Mouse (Mus musculus): ENCODE measurements at regions not wholly inside any gene's neighbourhood (a gene's known extent, or its start where the extent isn't known, plus 50 kb on each side); places are given as distances from the start of the nearest gene placed in this dataset.

DNA sequence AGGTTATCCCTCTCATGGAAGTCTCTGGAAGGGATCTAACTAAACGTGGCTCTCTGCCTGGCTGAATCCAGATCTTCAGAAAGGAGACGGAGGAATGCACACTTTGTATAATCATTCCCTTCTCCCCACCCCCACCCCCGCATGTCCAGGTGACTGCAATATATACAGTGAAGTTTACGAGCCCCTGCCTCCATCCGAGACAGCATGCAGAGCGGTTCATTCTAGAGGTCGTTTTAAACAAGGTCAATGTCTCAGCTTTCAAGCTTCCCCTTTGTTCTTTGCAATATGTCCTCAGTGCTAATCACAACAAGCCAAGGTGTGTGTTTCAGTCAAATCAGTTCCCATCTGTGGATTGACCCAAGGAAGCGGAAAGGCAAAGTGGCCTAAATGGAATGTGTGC is 457.5 kb upstream of the Gm765 start:
- no peak for TF ChIP-seq CTCF (IDR thresholded peaks at IDR 0.05; ENCODE audit: low read depth)
- H3K9me3 ChIP-seq (ENCODE audit: low read depth, low read length): no peaks in the 10 kb centered on the region
- ATAC-seq (ENCODE audit: insufficient read depth) (no peak), DNase-seq (no peak)
- H3K36me3 ChIP-seq (ENCODE audit: insufficient read depth): no peaks in the 10 kb centered on the region
- no peak overlapping the region for H3K9ac ChIP-seq
- no peak overlapping the region for H3K4me3 ChIP-seq (ENCODE audit: low read depth, low read length)
- H3K27ac ChIP-seq (ENCODE audit: low read depth): no peak overlapping the region
- H3K4me1 ChIP-seq (ENCODE audit: insufficient read depth): peaks cover 6% of the 10 kb centered on the region; the same call in 1 of the 2 replicates
- H3K4me2 ChIP-seq: no peak overlapping the region
- WGBS: 58% methylated on average over 8 of the region's 8 CpGs
- no peaks in the 10 kb centered on the region for H3K27me3 ChIP-seq (ENCODE audit: insufficient read depth, low read length)

- ATAC-seq (ENCODE audit: insufficient read depth) (peak; percentile 83), DNase-seq (no peak)
- no peak overlapping the region for H3K4me3 ChIP-seq (ENCODE audit: low read depth, low read length)
- peaks cover 6% of the 10 kb centered on the region; the same call in 1 of the 2 replicates for H3K4me1 ChIP-seq (ENCODE audit: insufficient read depth)
- no peaks in the 10 kb centered on the region for H3K36me3 ChIP-seq (ENCODE audit: insufficient read depth)
- H3K9me3 ChIP-seq (ENCODE audit: low read depth, low read length): no peaks in the 10 kb centered on the region
- no peak overlapping the region for H3K27ac ChIP-seq (ENCODE audit: low read depth)
- TF ChIP-seq CTCF (IDR thresholded peaks at IDR 0.05; ENCODE audit: low read depth): peak; percentile 19
- H3K27me3 ChIP-seq (ENCODE audit: insufficient read depth, low read length): no peaks in the 10 kb centered on the region
- H3K4me2 ChIP-seq: no peak overlapping the region
- H3K9ac ChIP-seq: no peak overlapping the region
- WGBS: 37% methylated on average over 3 of the region's 3 CpGs
These were observed 455.2 kb upstream of the Gm765 start for GRCm38 (mm10) chr6:98797778-98798177.

DNA sequence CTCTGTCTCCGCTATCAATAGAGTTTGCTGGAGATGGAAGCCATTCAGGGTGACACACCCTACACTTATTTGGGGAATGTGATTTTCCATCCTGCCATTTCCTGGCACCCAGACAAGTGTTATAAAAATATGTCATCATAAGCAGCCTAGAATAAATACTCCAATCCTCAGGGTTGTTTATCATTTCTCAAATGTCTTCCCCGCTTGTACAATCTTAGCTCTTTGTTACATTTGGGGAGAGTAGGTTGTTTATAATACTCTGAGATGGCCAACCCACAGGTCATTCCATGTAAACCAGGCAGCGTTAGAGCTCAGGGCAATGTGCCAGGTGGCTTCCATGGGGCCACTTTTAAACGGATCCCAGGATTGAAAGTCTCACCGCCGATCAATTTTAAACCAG is 454.8 kb upstream of the Gm765 start:
- H3K9ac ChIP-seq: no peak overlapping the region
- WGBS: 28% methylated on average over 6 of the region's 6 CpGs
- H3K4me1 ChIP-seq (ENCODE audit: insufficient read depth): peaks cover 6% of the 10 kb centered on the region; the same call in 1 of the 2 replicates
- ATAC-seq (ENCODE audit: insufficient read depth): peak; percentile 94
- H3K27ac ChIP-seq (ENCODE audit: low read depth): no peak overlapping the region
- H3K4me2 ChIP-seq: no peak overlapping the region
- no peak overlapping the region for H3K4me3 ChIP-seq (ENCODE audit: low read depth, low read length)
- no peak for TF ChIP-seq CTCF (IDR thresholded peaks at IDR 0.05; ENCODE audit: low read depth)
- peak; percentile 90 for DNase-seq
- H3K27me3 ChIP-seq (ENCODE audit: insufficient read depth, low read length): no peaks in the 10 kb centered on the region
- no peaks in the 10 kb centered on the region for H3K9me3 ChIP-seq (ENCODE audit: low read depth, low read length)
- H3K36me3 ChIP-seq (ENCODE audit: insufficient read depth): no peaks in the 10 kb centered on the region

GRCm38 (mm10) chr6:98796666-98797065 is 454.1 kb upstream of the Gm765 start:
- H3K4me3 ChIP-seq (ENCODE audit: low read depth, low read length): no peak overlapping the region
- H3K4me2 ChIP-seq: no peak overlapping the region
- no peak overlapping the region for H3K27ac ChIP-seq (ENCODE audit: low read depth)
- no peak for TF ChIP-seq CTCF (IDR thresholded peaks at IDR 0.05; ENCODE audit: low read depth)
- ATAC-seq (ENCODE audit: insufficient read depth) (no peak), DNase-seq (peak; percentile 42)
- no peaks in the 10 kb centered on the region for H3K9me3 ChIP-seq (ENCODE audit: low read depth, low read length)
- no peaks in the 10 kb centered on the region for H3K27me3 ChIP-seq (ENCODE audit: insufficient read depth, low read length)
- no peak overlapping the region for H3K9ac ChIP-seq
- 16% methylated on average over 4 of the region's 4 CpGs for WGBS
- H3K4me1 ChIP-seq (ENCODE audit: insufficient read depth): peaks cover 6% of the 10 kb centered on the region; the same call in 1 of the 2 replicates
- no peaks in the 10 kb centered on the region for H3K36me3 ChIP-seq (ENCODE audit: insufficient read depth)

DNA sequence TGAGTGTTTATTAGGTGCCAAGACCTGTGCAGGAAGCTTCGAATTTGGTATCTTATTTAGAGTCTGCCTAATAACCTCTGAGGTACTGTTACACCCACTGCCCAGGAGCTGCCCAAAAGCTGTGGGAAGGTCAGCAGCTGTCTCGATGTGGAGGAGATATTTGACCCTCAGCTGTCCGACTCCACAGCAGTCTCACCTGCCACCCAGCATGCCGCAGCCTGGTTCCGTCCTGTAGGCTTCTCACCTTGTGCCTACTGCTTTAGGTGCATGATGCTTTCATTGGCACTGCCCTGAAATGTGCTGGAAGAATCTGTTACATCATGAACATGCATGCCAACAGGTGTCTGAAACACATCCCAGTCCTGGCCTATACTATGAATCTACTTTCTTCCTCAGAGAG is 444.9 kb upstream of the Gm765 start:
- Histone ChIP-seq H3K36me3 (ENCODE audit: insufficient read depth) (no peaks in the 10 kb centered on the region), H3K4me3 (ENCODE audit: low read depth, low read length) (no peak overlapping the region), H3K9me3 (ENCODE audit: low read depth, low read length) (no peaks in the 10 kb centered on the region), H3K27ac (ENCODE audit: low read depth) (no peak overlapping the region), H3K27me3 (ENCODE audit: insufficient read depth, low read length) (no peaks in the 10 kb centered on the region), H3K4me2 (no peak overlapping the region), H3K4me1 (ENCODE audit: insufficient read depth) (no peaks in the 10 kb centered on the region), H3K9ac (no peak overlapping the region)
- ATAC-seq (ENCODE audit: insufficient read depth) (no peak), DNase-seq (no peak)
- WGBS: 64% methylated on average over 5 of the region's 5 CpGs
- TF ChIP-seq CTCF (IDR thresholded peaks at IDR 0.05; ENCODE audit: low read depth): no peak

DNA sequence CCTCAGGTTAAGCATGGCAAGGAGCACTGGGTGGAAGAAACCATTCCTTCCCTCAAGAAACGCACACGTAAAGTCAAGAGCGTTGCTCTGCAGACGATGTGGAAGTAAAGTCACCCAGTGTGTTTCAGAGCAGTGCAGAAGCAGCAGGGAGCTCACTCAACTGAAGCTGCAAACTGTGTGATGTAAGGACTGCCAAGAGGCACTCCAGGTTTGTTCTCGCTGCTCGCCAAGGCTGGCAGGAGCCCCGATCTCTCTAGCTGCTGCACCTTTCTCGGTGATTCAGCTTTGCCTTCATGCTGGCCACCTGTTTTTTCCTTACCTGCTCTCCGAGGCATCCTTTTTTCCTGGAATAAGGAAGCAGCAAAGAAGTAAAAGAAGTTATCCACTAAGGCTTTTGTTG is 439.5 kb upstream of the Gm765 start:
- H3K27me3 ChIP-seq (ENCODE audit: insufficient read depth, low read length): no peaks in the 10 kb centered on the region
- H3K4me3 ChIP-seq (ENCODE audit: low read depth, low read length): no peak overlapping the region
- H3K4me2 ChIP-seq: no peak overlapping the region
- WGBS: 70% methylated on average over 9 of the region's 9 CpGs
- no peak overlapping the region for H3K9ac ChIP-seq
- no peak for TF ChIP-seq CTCF (IDR thresholded peaks at IDR 0.05; ENCODE audit: low read depth)
- H3K4me1 ChIP-seq (ENCODE audit: insufficient read depth): no peaks in the 10 kb centered on the region
- no peak overlapping the region for H3K27ac ChIP-seq (ENCODE audit: low read depth)
- H3K36me3 ChIP-seq (ENCODE audit: insufficient read depth): no peaks in the 10 kb centered on the region
- no peaks in the 10 kb centered on the region for H3K9me3 ChIP-seq (ENCODE audit: low read depth, low read length)
- no peak for DNase-seq
- no peak for ATAC-seq (ENCODE audit: insufficient read depth)

DNA sequence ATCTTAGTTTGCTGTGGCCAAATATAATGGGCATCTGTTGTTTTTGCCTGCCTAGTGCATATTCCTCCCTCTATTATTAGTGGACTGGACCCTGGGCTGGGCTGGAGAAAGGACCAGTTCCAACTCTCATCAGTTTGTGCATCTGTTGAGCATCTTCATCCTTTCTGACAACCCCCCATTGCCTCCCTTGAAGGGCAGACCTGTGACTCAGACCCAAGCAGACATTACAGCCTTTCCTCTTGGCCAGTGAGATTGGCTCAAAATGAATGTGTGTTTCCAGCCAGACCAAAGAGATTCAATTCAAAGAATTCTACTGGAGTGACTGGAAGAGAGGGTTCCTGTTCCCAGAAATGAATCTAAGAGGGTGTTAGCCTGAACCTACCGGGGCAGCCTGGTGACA is 433.2 kb upstream of the Gm765 start:
- H3K9me3 ChIP-seq (ENCODE audit: low read depth, low read length): no peaks in the 10 kb centered on the region
- ATAC-seq (ENCODE audit: insufficient read depth) (no peak), DNase-seq (no peak)
- H3K27me3 ChIP-seq (ENCODE audit: insufficient read depth, low read length): no peaks in the 10 kb centered on the region
- no peak overlapping the region for H3K9ac ChIP-seq
- TF ChIP-seq CTCF (IDR thresholded peaks at IDR 0.05; ENCODE audit: low read depth): no peak
- no peak overlapping the region for H3K4me2 ChIP-seq
- no peaks in the 10 kb centered on the region for H3K4me1 ChIP-seq (ENCODE audit: insufficient read depth)
- WGBS: 92% methylated on average over 1 of the region's 1 CpGs
- H3K27ac ChIP-seq (ENCODE audit: low read depth): no peak overlapping the region
- H3K36me3 ChIP-seq (ENCODE audit: insufficient read depth): no peaks in the 10 kb centered on the region
- H3K4me3 ChIP-seq (ENCODE audit: low read depth, low read length): no peak overlapping the region

GRCm38 (mm10) chr6:98769999-98770398 is 427.4 kb upstream of the Gm765 start:
- no peak for ATAC-seq (ENCODE audit: insufficient read depth)

More at GRCm38 (mm10) chr6:98769999-98770398, 427.4 kb upstream of the Gm765 start:
- Histone ChIP-seq H3K9me3 (ENCODE audit: low read depth, low read length) (no peaks in the 10 kb centered on the region), H3K4me3 (ENCODE audit: low read depth, low read length) (no peak overlapping the region), H3K4me1 (ENCODE audit: insufficient read depth) (no peaks in the 10 kb centered on the region), H3K4me2 (no peak overlapping the region), H3K36me3 (ENCODE audit: insufficient read depth) (no peaks in the 10 kb centered on the region), H3K27me3 (ENCODE audit: insufficient read depth, low read length) (no peaks in the 10 kb centered on the region), H3K27ac (ENCODE audit: low read depth) (no peak overlapping the region), H3K9ac (no peak overlapping the region)
- DNase-seq: no peak
- TF ChIP-seq CTCF (IDR thresholded peaks at IDR 0.05; ENCODE audit: low read depth): no peak
- WGBS: 49% methylated on average over 2 of the region's 2 CpGs

Data from lung, embryonic 14.5 days (tissue).